Mouse (Mus musculus) thymus, postnatal 0 days (tissue): ENCODE results near the gene Sox13. TPM values are rescaled to one million over a fixed set of nuclear protein-coding genes. Genes with fewer than 3 reads are reported as not detected.

ENCODE experiments used
- DNase-seq: peaks from one replicate; pipeline ENCODE4 v3.0.0-alpha.2; 2015; ENCODE audit warnings: low spot score
- polyA plus RNA-seq: library from polyadenylated mRNA; unstranded; fragments of >200 nt; fragmentation: Nextera tagmentation; extraction: Ambion mirVana; gene quantifications from 2 replicates; pipeline ENCODE4 v1.2.1, GENCODE M21; 2015

Sox13 gene
- 14.6 and 15.2 TPM in 2 replicates for polyA plus RNA-seq

DNA sequence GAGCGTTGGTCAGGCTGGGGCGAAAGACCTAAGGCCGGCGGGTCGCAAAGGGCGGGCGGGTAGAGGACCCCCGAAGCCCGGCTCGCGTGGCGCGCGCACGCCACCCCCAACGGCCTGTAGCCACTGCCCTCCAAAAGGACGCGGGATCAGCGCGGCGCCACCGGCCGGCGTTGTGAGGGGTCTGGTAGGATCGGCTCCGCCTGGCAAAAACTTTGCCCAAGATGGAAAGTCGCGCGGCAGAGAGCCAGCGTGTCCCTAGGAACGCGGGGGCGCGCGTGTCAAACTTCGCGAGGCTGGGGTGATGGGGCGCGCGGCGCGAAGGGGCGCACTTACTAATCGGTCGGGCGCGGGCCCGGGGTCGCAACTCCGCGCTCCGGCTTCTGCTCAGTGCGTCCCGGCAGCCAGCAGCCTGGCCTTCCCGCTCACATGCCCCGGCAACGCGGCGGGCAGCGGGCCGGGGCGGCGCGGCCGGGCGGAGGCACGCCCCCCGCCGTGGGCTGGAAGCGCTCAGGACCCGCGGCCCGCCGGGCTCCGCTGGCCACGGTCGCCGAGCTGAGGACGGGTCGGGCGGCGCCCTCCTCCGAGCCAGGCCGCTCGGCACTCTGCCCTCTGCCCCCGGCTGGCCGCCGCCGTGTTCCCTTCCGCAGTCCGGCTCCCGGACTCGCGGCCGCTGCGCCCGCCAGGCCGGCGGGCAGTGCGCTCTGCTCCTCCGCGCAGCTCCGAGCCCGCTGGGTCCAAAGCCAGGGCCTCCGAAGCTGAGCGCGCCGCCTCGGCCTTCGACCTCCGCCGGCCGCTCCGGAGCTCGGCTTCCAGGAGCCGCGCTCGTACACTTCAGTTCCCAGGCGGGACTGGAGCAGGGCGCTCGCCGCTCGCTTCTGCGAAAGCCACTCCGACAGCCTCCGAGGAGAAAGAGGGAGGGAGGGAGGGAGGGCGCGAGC, at the start of gene Sox13:
Sox13 (minus strand) TSS at position 835 of the 938 bp plus-strand sequence.
- DNase-seq, result peak; percentile 47

DNA sequence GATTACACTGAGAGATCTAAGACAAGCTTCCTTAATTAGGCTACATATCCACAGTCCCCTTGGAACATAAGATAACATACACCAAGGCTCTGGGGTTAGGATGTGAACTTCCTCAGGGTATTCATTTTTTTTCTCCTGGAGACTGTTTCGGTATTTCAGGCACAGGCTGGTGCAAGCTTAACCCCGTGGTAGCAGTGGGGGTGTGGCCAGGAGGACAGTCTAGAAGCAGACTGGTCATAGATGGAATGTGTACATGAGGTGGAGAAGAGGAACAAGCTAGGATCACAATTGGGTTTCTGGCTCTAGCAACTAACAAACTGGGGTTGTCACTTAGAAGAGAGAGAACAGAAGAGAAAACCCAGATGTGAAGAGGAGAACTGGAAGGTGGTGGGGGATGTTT, 47.4 kb upstream of the Sox13 start:
- no peak for DNase-seq

GRCm38 (mm10) chr1:133471086-133471485, 46.9 kb upstream of the Sox13 start:
- DNase-seq, result no peak

DNA sequence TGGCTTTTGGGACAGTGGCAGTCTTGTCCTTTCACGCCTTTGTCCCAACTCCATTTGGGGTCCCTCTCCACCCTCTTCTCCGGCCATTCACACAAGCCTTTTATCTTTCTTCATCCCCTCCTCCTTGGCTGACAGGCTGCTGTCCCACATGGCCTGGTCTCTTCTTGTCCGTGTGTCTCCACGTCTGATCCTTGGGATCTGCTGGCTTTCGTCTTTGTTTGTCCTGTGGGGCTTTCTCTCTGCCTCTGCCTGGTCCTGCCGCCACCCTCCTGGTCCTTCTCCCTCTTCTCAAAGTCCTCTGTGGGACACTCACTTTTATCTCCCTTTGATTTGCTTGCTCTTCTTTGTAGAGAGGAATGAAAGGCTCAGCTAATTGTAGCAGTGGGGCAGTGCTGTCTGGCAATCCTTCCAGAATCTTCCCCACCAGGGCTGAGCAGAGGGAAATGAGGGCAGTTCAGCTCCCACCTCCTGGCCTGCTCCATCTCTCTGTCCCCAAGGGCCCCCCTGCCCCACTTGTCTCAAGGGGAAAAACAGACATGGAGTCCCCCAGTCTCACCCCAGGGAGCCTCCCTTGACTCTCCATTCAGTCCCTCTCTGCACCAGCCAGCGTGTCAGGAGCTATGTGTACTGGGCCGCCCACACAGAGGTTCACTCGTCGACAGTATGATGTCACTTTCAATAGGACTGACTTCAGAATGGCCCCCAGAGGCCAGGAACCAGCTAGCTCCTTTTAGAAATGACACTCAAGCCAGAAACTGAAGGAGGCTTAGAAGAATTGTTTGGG, 46.3 kb upstream of the Sox13 start:
- no peak for DNase-seq

- DNase-seq, result no peak
Observed at GRCm38 (mm10) chr1:133469213-133469612, 45.0 kb upstream of the Sox13 start.

DNA sequence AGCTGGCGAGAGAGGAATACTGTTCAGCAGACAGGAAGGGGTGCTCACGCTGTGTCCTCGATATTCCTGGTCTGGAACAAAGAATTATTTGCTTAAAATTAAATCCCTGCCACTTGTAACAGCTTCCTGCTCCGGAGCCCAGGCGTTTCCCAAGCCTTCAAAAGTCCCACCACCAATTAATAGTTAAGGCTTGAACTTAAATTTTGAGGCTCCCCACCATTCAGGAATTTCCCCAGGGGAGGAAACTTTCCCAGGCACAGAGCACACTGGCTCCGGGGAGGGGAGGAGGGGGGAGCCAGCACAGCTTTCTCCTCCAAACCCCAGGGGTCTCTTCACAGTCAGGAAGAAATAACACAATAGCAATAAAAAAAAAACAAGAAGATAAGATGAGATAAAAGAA, 44.6 kb upstream of the Sox13 start:
- DNase-seq, result no peak

DNA sequence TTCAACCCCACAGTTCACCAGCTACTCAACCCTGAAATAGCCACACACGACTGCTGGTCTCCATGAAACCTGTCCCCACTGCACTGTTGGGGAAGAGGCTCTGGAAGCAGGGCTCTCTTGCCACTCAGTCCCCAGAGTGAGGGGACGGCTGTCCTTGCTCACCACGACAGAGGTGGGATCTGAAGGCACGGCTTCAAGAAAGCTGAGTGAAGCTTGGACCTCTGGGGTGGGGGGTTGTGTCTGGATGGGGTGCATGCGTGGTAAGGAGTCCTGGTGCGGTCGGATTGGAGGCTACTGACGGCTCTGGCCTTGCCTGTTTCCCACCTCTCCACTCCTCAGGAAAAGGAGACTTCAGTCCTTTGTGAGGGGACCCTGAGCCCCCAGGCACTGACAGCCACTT, 43.7 kb upstream of the Sox13 start:
- DNase-seq, result no peak

GRCm38 (mm10) chr1:133463138-133463537, 39.0 kb upstream of the Sox13 start:
- DNase-seq, result no peak

GRCm38 (mm10) chr1:133460996-133461395, 36.8 kb upstream of the Sox13 start:
- DNase-seq, result no peak

- DNase-seq, result no peak
Observed at GRCm38 (mm10) chr1:133456097-133456496, 31.9 kb upstream of the Sox13 start.

DNA sequence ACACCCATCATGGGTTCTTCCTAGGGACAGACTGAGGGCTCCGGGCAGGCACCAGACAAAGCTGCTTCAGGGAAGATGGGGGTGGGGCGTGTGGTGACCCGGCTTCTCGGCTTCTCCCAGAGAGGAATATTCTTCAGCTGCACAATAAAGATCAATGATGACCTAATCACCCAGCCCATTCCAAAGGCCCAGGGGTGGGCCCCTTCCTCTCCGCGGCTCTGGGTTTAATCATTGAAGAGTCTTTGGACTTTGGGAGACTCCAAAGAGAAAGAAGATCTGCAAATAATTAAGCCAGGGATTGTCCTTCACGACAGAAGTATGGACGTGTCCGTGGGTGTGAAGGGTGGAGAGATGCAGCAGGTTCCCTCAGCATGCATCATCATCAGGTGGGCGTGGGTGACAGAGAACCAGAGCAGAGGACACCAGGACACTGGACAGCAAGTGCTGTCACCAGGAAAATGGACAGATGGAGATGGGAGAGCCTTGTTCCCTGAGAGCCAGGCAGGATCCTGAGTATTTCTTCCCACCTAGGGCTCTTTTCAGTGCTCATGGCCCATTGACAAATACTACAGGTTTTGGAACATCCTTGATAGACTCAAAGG, 28.5 kb upstream of the Sox13 start:
- DNase-seq, result no peak

DNA sequence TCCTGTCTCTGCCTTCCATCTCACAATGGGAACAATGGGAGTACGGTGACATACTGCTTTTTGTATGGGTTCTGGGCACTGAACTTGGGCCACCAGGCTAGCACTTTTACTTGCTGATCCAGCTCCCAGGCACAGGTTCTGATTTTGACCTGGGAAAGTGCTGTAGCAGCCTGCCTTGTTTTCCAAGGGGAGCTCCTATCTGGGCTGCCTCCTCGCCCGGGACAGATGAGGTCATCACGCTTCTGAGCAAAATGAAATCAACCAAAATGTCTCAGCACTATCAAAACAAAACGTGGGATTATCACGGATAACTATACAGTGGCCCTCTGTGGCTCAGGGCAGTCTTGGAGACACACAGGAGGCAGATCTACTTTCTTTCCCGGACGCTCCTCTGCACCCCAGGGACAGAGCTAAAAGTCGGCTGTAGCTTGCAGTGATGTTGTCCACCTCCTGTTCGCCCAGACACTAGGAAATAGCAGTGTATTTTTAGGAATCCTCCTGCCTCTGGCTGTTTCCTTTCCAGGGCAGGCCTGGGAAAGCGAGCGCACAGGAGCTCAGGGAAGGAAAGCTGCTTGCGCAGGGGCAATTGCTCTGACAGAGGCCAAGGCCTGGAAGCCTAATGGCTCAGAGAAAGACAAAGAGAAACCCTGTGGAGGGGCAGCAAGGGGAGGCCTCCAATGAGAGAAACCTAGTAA, 27.8 kb upstream of the Sox13 start:
- DNase-seq, result no peak

DNA sequence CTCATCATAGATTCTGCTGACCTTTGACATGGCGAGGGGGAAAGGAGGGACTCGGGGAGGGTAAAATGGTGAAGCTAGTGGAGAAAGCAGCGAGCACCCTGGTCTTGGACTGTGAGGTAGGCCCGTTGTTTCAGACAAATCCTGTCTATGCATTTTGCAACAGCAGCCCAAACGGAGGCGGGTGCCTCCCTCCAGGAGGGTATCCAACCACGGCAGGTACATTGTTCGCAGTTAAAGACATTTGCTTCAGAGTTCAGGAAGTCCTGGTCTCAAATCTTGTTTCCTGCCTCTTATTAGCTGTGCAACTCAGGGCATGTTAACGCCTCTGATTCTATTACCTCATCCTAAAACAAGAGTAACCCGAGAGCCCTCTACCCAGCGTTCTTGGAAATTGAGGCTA, 26.8 kb upstream of the Sox13 start:
- peak; percentile 9 for DNase-seq

DNA sequence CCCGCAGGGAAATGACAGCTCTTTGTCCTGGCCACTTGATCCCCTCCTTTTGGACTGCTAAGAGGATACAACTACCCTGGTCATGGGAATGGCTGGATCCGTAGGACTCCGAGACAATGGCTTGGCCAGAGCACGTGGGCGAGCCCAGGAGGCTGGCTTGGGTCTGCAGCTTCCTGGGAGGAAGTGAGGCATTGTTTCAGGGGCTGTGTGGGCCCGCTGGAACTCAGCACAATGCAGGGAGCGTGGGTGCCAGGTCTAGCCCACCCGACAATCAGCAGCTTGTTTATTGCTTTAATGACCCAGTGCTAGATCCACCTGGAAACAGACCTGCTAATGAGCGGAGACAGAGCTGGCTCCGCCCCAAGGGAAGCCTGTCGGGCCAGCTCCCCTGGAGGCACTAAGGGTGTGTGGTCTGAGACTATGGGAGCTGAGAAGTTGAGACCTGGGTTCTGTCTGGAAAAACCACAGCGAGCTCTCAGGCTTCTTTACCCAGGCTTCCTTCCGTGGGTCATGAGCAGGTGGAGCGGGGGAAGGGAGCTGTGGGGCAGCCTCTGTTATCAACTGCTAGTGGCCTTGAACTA, 24.3 kb upstream of the Sox13 start:
- peak; percentile 21 for DNase-seq

GRCm38 (mm10) chr1:133446291-133446690, 22.1 kb upstream of the Sox13 start:
- no peak for DNase-seq

DNA sequence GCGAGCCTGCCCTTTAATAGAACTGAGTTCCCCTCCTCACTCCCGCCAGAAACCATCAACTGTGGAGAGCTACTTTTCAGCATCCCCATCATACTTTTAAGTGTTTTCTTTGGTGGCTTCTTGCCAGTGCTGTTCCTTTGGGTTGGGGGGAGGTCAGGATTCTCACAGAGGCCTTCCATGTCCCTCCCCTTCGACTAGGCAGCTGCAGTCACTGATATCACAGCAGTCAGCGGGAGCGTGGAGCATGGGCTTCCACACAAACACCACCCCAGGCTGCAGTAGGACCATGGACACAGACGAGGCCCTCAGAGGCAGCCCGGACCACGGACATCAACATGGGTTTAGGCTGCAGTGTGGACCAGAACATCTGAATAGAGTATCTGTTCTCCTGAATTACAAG, 20.1 kb upstream of the Sox13 start:
- DNase-seq, result no peak

DNA sequence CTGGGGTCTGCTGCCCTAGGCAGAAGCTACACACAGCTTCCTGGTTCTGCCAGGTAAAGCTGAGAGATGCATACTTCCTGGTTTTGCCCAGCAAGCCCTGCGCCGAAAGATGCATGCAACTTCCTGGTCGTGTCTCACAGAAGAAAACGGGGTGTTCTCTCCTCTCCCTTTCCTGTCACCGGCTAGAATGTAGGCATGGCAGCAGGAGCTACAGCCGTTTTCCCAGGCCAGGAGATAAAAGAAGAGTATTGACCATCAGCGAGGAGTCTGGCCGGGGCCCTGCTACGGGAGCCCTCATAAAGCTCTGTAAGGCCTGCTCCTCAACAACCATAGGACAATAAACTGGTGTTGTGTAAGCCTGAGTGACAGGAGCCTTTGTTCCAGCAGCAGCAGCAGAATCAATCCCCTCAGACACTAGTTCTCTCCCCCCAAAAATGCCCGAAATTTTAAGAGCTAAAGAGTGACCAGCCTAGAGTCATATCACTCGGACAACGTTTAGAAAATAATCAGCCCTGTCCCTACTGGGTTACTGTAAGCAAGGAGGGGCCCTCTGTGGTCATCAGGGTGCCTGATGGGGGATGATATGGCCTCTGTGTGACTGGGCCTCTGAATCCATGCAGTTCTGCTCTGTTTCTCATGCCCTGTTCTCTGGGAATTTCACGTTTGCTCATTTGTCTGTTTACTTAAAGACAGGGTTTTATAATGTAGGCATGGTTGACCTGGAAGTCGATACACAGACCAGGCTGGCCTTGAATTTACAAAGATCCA, 13.9 kb upstream of the Sox13 start:
- DNase-seq, result peak; percentile 72

DNA sequence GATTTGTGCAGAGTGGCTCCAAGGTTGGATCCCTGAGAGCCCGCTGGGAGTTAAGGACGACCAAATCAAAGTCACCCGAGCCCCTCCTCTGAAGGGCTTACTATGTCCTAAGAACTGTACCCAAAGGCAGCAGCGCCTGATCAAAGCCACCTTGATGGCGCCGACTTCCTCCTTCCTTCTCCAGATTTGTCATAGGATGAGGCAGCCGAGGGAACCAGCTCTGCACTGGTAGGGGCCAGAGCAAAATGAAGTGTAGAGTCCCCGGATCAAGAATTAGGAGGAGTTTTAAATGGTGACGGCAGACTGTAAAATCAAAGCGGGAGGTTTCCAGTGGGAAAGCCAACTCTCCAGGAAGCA, 10.6 kb upstream of the Sox13 start:
- DNase-seq, result no peak

- DNase-seq, result no peak
Observed at GRCm38 (mm10) chr1:133434018-133434755, 10.0 kb upstream of the Sox13 start.

DNA sequence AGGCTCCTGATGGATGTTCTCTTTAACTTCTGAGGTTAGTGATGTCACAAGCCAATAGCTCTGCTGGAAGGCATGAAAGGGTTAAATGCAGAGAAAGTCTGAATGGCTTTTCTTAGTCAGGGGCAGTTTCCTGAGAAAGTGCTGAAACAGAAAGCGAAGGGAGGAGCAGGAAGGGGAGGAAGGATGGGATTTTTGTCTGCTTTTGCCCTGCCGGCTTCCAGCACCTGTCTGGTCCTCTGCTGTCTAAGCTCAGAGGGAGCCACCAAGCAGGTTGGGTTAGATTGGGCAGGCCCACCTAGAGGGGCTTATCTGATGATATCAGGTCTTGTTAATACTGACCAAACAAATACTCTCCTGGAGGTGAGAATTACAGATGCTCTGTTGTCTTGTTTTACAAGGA, 8.4 kb upstream of the Sox13 start:
- DNase-seq, result no peak
